ENCODE assay signal across 28 mouse cellular contexts in the genomic region with DNA sequence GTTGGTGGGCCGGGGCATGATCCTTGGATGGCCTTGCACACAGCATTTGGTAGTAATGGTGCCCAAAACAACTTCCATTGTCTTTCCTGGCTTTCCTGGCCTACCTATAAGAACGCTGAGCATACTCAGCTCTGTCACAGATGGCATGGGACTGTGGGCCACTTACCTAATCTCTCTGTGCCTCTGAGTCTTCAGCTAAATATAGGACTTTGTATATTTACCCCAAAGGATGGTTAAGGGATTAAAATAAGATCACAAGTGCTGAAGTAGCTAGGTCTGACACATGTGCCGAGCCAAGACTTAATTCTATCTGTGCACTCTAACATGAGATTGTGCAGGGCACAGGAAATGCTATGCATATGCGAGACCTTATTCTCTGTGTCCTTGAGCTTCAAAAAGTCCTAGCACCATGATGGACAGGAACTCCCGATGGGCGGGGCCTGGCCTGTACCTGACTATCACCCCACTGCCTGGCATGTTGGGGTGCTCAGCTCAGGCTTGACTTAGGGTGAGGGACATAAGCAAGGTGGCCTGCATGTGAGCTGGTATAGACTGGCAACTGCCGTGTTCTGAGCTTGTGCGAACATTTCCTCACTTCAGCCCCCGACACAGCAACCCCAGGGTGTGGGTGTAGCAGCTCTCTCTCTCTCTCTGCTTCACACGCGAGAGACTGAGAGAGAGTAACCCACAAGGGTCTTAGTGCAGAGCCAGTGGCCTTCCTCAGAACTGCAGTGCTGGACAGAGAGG. TPM values are rescaled to one million over a fixed set of nuclear protein-coding genes. Genes with fewer than 3 reads are reported as not detected.
DNase-seq lines count a peak whose midpoint lies in the region; ATAC-seq lines count a peak whose summit lies in the region.
"Had no signal": no experiment of that assay in that cellular context is flagged by ENCODE, and none has a peak within 500 bp of the region (broad histone marks: within the 10 kb centered on the region; RNA-seq: fewer than 3 reads in every experiment).

No protein-coding gene starts in this region.

- H3K4me2 ChIP-seq in heart, embryonic 13.5 days: no peak overlapping the region
- H3K4me2 ChIP-seq in hindbrain, embryonic 13.5 days: no peak overlapping the region
- no peak overlapping the region for H3K4me2 ChIP-seq in hindbrain, embryonic 16.5 days (ENCODE audit: low read length)
- H3K4me2 ChIP-seq: embryonic facial prominence, embryonic 13.5 days; forebrain, embryonic 15.5 days; limb, embryonic 12.5 days; liver, embryonic 15.5 days; lung, embryonic 14.5 days; stomach, embryonic 15.5 days had no signal

- H3K36me3 ChIP-seq in heart, embryonic 13.5 days: peaks cover 12% of the 10 kb centered on the region
- no peaks in the 10 kb centered on the region for H3K36me3 ChIP-seq in hindbrain, embryonic 13.5 days
- no peaks in the 10 kb centered on the region for H3K36me3 ChIP-seq in hindbrain, embryonic 16.5 days (ENCODE audit: control insufficient read depth, insufficient read depth, low read length)
- H3K36me3 ChIP-seq: embryonic facial prominence, embryonic 13.5 days; forebrain, embryonic 10.5 days; forebrain, embryonic 15.5 days; limb, embryonic 12.5 days; stomach, embryonic 15.5 days had no signal

- no peak for DNase-seq in heart, postnatal 36 days
- DNase-seq in left cerebral cortex, postnatal 36 days (ENCODE audit: low spot score in 2 of 2): peak; percentile 59 to 61
- DNase-seq in left cerebral cortex, postnatal 10 days (ENCODE audit: extremely low spot score in 1 of 2, low spot score in 2 of 2): no peak
- DNase-seq: adrenal gland, postnatal 25 days; B cell, adult 2 months; cerebellum, adult 18-20 months; gastrocnemius, postnatal 14 days; kidney, adult 8-10 months; kidney, postnatal 10 days; lung, embryonic 14.5 days; lung, postnatal 14 days; midbrain, embryonic 14.5 days; right cerebral cortex, postnatal 14 days had no signal

- 55% methylated on average over 11 of the region's 11 CpGs for WGBS in heart, embryonic 13.5 days
- WGBS in hindbrain, embryonic 13.5 days: 83% methylated on average over 11 of the region's 11 CpGs
- WGBS in hindbrain, embryonic 16.5 days: 85% methylated on average over 11 of the region's 11 CpGs

- H3K9me3 ChIP-seq in heart, embryonic 13.5 days: peaks cover 8% of the 10 kb centered on the region; the same call in 1 of the 2 replicates
- no peaks in the 10 kb centered on the region for H3K9me3 ChIP-seq in hindbrain, embryonic 13.5 days
- H3K9me3 ChIP-seq in hindbrain, embryonic 16.5 days (ENCODE audit: control insufficient read depth, low read length): no peaks in the 10 kb centered on the region
- H3K9me3 ChIP-seq: embryonic facial prominence, embryonic 13.5 days; forebrain, embryonic 15.5 days; limb, embryonic 12.5 days; liver, embryonic 15.5 days; stomach, embryonic 15.5 days had no signal

- H3K4me1 ChIP-seq in heart, embryonic 13.5 days: peaks cover 26% of the 10 kb centered on the region
- peaks cover 36% of the 10 kb centered on the region for H3K4me1 ChIP-seq in hindbrain, embryonic 13.5 days (replicated peaks)
- H3K4me1 ChIP-seq in hindbrain, embryonic 16.5 days (ENCODE audit: control insufficient read depth, insufficient read depth, low read depth, low read length): peaks cover 11% of the 10 kb centered on the region
- H3K4me1 ChIP-seq: liver, embryonic 15.5 days had no signal

- H3K4me3 ChIP-seq in heart, embryonic 13.5 days: no peak overlapping the region
- no peak overlapping the region for H3K4me3 ChIP-seq in hindbrain, embryonic 13.5 days
- no peak overlapping the region for H3K4me3 ChIP-seq in hindbrain, embryonic 16.5 days (ENCODE audit: low read length)
- H3K4me3 ChIP-seq: embryonic facial prominence, embryonic 13.5 days; forebrain, embryonic 10.5 days; forebrain, embryonic 15.5 days; limb, embryonic 12.5 days; liver, embryonic 15.5 days; stomach, embryonic 15.5 days had no signal

- intact Hi-C loops in heart, postnatal 36 days (cut with DNase I): no loop called here
- intact Hi-C loops in left cerebral cortex, postnatal 36 days (cut with DNase I): loop anchor here (2.0 kb wide), 1 partner anchor 41 kb away; a partner anchor contains a TSS
- intact Hi-C loops in left cerebral cortex, postnatal 10 days (cut with DNase I): no loop called here

- ATAC-seq in heart, embryonic 13.5 days (ENCODE audit: extremely low read depth, insufficient number of reproducible peaks, low FRiP score, low TSS enrichment): no peak
- no peak for ATAC-seq in hindbrain, embryonic 13.5 days (ENCODE audit: low FRiP score)
- no peak for ATAC-seq in hindbrain, embryonic 16.5 days
- ATAC-seq: forebrain, embryonic 15.5 days; intestine, embryonic 16.5 days had no signal

- no peak overlapping the region for H3K9ac ChIP-seq in heart, embryonic 13.5 days
- no peak overlapping the region for H3K9ac ChIP-seq in hindbrain, embryonic 13.5 days
- H3K9ac ChIP-seq in hindbrain, embryonic 16.5 days (ENCODE audit: low read depth, low read length): no peak overlapping the region
- H3K9ac ChIP-seq: embryonic facial prominence, embryonic 13.5 days; forebrain, embryonic 15.5 days; limb, embryonic 12.5 days; liver, embryonic 15.5 days; lung, embryonic 14.5 days; stomach, embryonic 15.5 days had no signal

- H3K27me3 ChIP-seq in heart, embryonic 13.5 days (replicated peaks): no peaks in the 10 kb centered on the region; the same call in 1 of the 2 replicates
- H3K27me3 ChIP-seq in hindbrain, embryonic 13.5 days: peaks cover 17% of the 10 kb centered on the region; the same call in 1 of the 2 replicates
- H3K27me3 ChIP-seq in hindbrain, embryonic 16.5 days (replicated peaks; ENCODE audit: control insufficient read depth, insufficient read depth, low read length): no peaks in the 10 kb centered on the region
- H3K27me3 ChIP-seq: embryonic facial prominence, embryonic 13.5 days; forebrain, embryonic 15.5 days; limb, embryonic 12.5 days; liver, embryonic 15.5 days; stomach, embryonic 15.5 days had no signal

- H3K27ac ChIP-seq in heart, embryonic 13.5 days (replicated peaks): peak overlapping the region; percentile 78
- peak overlapping the region; percentile 35; the same call in 1 of the 2 replicates for H3K27ac ChIP-seq in hindbrain, embryonic 13.5 days
- no peak overlapping the region for H3K27ac ChIP-seq in hindbrain, embryonic 16.5 days (ENCODE audit: low read depth, low read length)
- H3K27ac ChIP-seq: embryonic facial prominence, embryonic 13.5 days; forebrain, embryonic 10.5 days; forebrain, embryonic 15.5 days; limb, embryonic 12.5 days; liver, embryonic 15.5 days; stomach, embryonic 15.5 days had no signal

RNA-seq across cellular contexts. Expression of a gene that starts 41.9 kb away (rescaled TPM):
- polyA plus RNA-seq in heart, embryonic 13.5 days (2015; fragmentation: Nextera tagmentation; extraction: Ambion mirVana): not detected in 2 replicates
- not detected for total RNA-seq in heart, postnatal 36 days (2021)
- polyA plus RNA-seq in hindbrain, embryonic 13.5 days (2015; fragmentation: Nextera tagmentation; extraction: Ambion mirVana): 0.18 and 0.27 TPM in 2 replicates
- 0.64 and 0.66 TPM in 2 replicates for polyA plus RNA-seq in hindbrain, embryonic 16.5 days (2015; fragmentation: Nextera tagmentation; extraction: Ambion mirVana)
- 1 to 10 TPM; 6.6 to 8.5 TPM for total RNA-seq in left cerebral cortex, postnatal 36 days (2021)
- 1 to 10 TPM; 3.6 to 3.8 TPM for total RNA-seq in left cerebral cortex, postnatal 10 days (2021)
- total RNA-seq: common myeloid progenitor, adult 5-6 weeks; gastrocnemius, postnatal 14 days; granulocyte monocyte progenitor cell, adult 5-6 weeks; hematopoietic stem cell, adult 5-6 weeks; liver, adult 2 months; monocyte, adult 5-6 weeks had no signal
- polyA plus RNA-seq: intestine, embryonic 16.5 days; liver, adult 2 months; liver, embryonic 15.5 days; lung, embryonic 14.5 days; stomach, embryonic 15.5 days had no signal

RNA-seq across cellular contexts. Expression of a gene that starts 59.4 kb away (rescaled TPM):
- polyA plus RNA-seq in heart, embryonic 13.5 days (2015; fragmentation: Nextera tagmentation; extraction: Ambion mirVana): 13.4 and 15.2 TPM in 2 replicates
- total RNA-seq in heart, postnatal 36 days (2021): 10 to 100 TPM; 25.5 to 29.1 TPM
- polyA plus RNA-seq in hindbrain, embryonic 13.5 days (2015; fragmentation: Nextera tagmentation; extraction: Ambion mirVana): 40.8 and 45.3 TPM in 2 replicates
- 43.7 and 57.7 TPM in 2 replicates for polyA plus RNA-seq in hindbrain, embryonic 16.5 days (2015; fragmentation: Nextera tagmentation; extraction: Ambion mirVana)
- total RNA-seq in left cerebral cortex, postnatal 36 days (2021): 10 to 100 TPM; 73.0 to 76.2 TPM
- 10 to 100 TPM; 34.0 to 37.0 TPM for total RNA-seq in left cerebral cortex, postnatal 10 days (2021)
- total RNA-seq: common myeloid progenitor, adult 5-6 weeks; granulocyte monocyte progenitor cell, adult 5-6 weeks; monocyte, adult 5-6 weeks had no signal

Comparison
In these comparisons a context has a peak if more than half of its experiments do, and no peak if none do; other contexts are left out.
1. DNase-seq: peak in left cerebral cortex, postnatal 36 days (2 of 2); none in heart, postnatal 36 days (0 of 2) and left cerebral cortex, postnatal 10 days (0 of 2).
2. RNA of a gene that starts 41.9 kb away (total RNA-seq): 6.6 to 8.5 TPM in left cerebral cortex, postnatal 36 days and 3.6 to 3.8 TPM in left cerebral cortex, postnatal 10 days; not detected in heart, postnatal 36 days; every median in the first group is over 4 times any median in the second.